Mouse (Mus musculus): Measurements from ENCODE around the gene Jph3.

The Jph3 gene

GRCm38 (mm10) chr8:121829048-121829776 lies 99.8 kb downstream of the Jph3 start, which contains the start of gene Klhdc4:
Gene Klhdc4, minus strand, starts transcription at chr8:121829569.
- peak; percentile 53 for DNase-seq (ENCODE audit: extremely low spot score, low read depth, low spot score)

- DNase-seq (ENCODE audit: extremely low spot score, low read depth, low spot score) = no peak
These were observed 100.4 kb downstream of the Jph3 start for GRCm38 (mm10) chr8:121829777-121830362.

- no peak for DNase-seq (ENCODE audit: extremely low spot score, low read depth, low spot score)
These were observed 102.6 kb downstream of the Jph3 start for GRCm38 (mm10) chr8:121832061-121832460.

GRCm38 (mm10) chr8:121832503-121832902 lies 103.1 kb downstream of the Jph3 start:
- peak; percentile 54 for DNase-seq (ENCODE audit: extremely low spot score, low read depth, low spot score)

GRCm38 (mm10) chr8:121841242-121841641 lies 111.8 kb downstream of the Jph3 start:
- no peak for DNase-seq (ENCODE audit: extremely low spot score, low read depth, low spot score)

- no peak for DNase-seq (ENCODE audit: extremely low spot score, low read depth, low spot score)
These were observed 112.9 kb downstream of the Jph3 start for GRCm38 (mm10) chr8:121842064-121842955.

GRCm38 (mm10) chr8:121843184-121843733 lies 113.8 kb downstream of the Jph3 start:
- no peak for DNase-seq (ENCODE audit: extremely low spot score, low read depth, low spot score)
